Mouse (Mus musculus) frontal cortex, postnatal 25 days (tissue): Measurements from ENCODE around the gene Tgm6.
A peak's percentile ranks its signal among the peaks of the same experiment; 100 is the strongest.

Source experiments
- DNase-seq, 2 experiments: peaks; one replicate each; pipeline ENCODE4 v3.0.0; 2022; ENCODE audit warnings: low spot score in 2 of 2

Gene Tgm6

GRCm38 (mm10) chr2:130112116-130112515 is at the start of gene Tgm6:
Tgm6 (plus strand) TSS chr2:130112416.
- no peak for DNase-seq

- no peak for DNase-seq
Observed at GRCm38 (mm10) chr2:130068228-130068627, 44.0 kb upstream of the Tgm6 start.

GRCm38 (mm10) chr2:130070396-130070795 is 41.8 kb upstream of the Tgm6 start:
- DNase-seq, result no peak

DNA sequence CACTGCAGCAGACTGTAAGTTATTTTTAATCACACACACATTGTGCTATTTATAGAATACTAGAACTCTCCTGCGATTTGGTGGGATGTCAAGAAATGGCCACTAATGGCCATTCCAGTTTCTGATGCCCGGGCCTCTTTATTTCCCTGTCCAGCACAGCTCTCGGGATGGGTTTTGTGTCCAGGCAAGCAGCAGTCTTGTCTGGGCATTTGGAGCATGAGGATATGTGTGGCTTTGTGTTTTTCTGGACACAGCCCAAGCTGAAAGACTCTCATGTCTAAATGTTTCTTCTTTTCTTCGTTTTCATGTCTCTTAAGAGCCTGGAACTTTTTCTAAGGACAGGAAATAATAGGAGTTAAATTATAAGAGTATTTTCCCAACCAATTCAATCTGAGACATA is 588 bp downstream of the Tgm6 start:
- no peak for DNase-seq

GRCm38 (mm10) chr2:130113379-130113778 is 1.2 kb downstream of the Tgm6 start:
- no peak for DNase-seq

DNA sequence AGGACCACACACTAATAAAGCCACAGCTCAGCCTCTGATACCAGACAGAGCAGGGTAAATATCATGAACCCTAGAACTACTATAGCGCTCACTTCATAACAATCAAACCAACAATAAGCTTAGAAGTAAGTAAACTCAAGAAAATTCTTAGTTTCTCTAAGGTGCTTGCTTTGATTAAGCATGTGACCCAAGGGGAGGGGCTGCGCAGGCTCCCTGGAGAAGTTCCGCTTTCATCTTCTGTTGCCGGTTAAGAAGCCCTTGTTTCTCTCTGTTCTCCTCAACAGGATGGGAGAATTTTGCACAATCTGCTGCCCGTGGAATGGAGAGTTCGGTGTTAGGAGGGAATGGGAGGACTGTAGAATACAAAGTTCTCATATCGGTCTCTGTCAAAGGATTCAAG is 6.4 kb downstream of the Tgm6 start:
- no peak for DNase-seq

DNA sequence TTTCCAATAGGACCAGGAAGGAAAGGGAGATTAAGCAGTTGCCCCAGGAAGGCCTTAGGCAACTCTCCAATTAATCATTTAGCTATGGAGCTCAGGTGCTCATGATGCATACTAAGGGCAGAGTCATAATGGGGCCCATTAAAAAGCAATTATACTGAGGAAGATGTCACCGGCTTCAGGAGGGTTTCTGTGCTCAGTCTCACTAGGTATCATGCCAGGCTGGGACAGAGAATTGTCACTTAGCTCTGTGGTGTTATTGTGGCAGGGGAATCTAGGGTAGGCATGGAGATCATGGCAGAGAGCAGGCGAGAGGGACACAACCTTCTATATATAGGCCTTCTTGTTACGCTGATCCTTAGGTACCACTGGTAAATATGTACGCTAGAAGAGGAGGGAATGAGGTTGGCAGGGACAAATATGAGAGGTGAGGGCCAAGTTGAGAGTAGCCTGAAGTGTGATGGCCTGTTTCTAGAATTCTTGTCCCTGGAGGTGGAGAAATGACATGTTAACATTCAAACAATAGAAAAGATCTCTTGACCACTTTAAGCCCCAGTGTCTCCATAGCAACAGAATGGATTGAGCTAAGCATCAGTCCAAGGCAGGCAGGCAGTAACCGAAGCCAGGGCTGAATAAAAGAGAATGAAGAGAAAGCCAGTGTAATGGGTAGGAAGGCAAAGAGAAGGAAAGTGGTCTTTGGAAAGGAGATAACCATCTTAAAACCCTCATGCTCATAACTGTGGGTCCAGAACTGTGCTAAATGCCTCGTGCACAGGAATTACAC is 13.3 kb downstream of the Tgm6 start:
- no peak for DNase-seq

- no peak for DNase-seq
Observed at GRCm38 (mm10) chr2:130126073-130126472, 13.9 kb downstream of the Tgm6 start.

DNA sequence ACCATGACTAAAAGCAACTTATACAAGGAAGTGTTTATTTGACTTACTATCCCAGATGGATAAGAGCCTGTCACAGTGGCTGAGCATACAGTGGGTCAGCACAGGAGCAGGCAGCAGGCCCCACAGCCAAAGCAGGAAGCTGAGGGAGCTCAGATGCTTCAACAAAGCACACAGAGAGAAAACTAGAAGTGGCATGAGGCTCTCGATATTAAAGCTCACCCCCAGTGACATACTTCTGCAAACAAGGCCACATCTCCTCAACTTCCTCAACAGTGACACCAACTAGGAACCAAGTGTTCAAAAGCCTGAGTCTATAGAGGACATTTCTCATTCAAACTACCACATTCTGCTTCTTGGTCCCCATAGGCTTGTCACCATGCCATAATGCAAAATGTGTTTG is 17.5 kb downstream of the Tgm6 start:
- DNase-seq, result no peak

- DNase-seq, result no peak
Observed at GRCm38 (mm10) chr2:130143011-130143410, 30.8 kb downstream of the Tgm6 start.

- no peak for DNase-seq
Observed at GRCm38 (mm10) chr2:130144703-130145324, 32.6 kb downstream of the Tgm6 start.

- no peak for DNase-seq
Observed at GRCm38 (mm10) chr2:130146089-130146668, 34.0 kb downstream of the Tgm6 start.

GRCm38 (mm10) chr2:130155171-130155570 is 43.0 kb downstream of the Tgm6 start:
- no peak for DNase-seq

GRCm38 (mm10) chr2:130155851-130156250 is 43.6 kb downstream of the Tgm6 start:
- no peak for DNase-seq

DNA sequence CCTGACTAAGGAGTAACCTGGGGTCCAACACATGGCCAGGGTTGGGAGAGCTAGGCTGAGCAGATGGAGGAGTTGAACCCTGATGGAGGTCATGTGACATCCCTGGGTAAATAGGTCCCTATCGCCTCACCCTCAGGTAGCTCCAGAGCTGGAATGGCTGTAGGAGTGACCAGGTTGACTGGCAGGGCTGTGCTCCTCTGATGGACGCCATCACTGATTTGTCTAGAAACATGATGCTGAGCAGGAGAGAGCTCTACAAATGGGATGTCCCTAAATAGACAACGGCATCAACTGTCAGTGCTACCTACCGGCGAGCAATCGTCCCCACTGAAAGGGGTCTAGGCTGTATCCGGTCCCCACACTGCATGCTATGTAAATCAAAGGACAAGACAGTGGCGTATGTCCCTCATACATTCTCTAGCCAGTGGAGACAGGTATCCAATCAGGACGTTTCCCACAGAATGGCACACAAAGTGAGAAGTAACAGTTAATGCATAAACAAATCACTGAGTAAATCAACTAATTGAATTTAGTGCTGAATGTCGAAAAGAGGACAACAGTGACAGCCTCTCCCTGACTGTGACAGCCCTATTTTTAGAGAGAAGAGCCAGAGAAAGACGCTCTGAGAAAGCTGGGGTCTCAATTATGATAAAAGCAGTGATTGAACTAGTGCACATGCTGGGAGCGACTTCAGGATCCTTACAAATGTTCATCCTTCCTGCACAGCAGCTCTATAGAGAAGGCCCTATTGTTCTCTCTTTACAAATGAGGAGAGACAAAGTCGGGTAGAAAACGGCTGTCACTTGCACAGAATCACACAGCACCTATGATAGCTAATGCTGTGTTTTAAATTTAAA is 45.2 kb downstream of the Tgm6 start:
- no peak for DNase-seq

- no peak for DNase-seq
Observed at GRCm38 (mm10) chr2:130158088-130158437, 45.8 kb downstream of the Tgm6 start.

DNA sequence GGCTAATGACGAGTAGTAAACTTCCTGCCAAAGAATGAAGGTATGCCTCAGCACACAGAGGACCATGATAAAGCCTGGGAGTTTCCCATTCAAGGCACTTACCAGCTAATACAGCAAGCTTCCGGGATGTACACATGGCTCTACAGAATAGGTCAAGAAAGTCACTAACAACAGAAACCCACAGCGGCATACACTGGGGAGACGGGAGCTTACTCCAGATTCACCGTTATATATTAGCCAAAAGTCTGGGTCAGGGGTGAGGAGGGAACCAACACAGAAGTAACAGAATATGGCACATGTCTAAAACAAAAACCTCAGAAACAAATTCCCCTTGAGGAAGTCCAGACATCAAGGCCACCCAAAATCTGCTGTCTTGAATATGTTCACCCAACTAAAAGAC is 50.5 kb downstream of the Tgm6 start:
- no peak for DNase-seq

- peak in 1 of 2 experiments; percentile 24 for DNase-seq
Observed at GRCm38 (mm10) chr2:130166311-130167214, 54.3 kb downstream of the Tgm6 start.

- DNase-seq, result peak; percentile 39 to 43
Observed at GRCm38 (mm10) chr2:130167861-130168260, 55.6 kb downstream of the Tgm6 start.

DNA sequence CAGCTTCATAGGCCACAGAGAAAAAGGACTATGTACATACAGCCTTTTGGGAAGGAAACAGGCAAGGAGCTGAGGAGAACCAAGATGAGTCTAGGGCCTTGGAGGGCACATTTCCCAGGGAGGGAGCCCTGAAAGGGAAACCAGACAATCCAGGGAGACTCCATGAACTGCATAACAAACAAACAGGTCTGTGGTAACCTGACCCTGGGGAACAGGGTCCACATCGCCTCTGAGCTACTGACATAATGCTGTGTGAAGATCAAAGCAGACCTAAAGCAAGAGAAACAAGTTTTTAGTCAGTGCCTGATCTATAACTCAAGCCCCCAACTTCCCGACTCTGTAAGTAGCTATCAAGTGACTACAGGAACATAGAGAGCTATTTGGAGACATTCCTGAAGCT is 59.5 kb downstream of the Tgm6 start:
- DNase-seq, result no peak

DNA sequence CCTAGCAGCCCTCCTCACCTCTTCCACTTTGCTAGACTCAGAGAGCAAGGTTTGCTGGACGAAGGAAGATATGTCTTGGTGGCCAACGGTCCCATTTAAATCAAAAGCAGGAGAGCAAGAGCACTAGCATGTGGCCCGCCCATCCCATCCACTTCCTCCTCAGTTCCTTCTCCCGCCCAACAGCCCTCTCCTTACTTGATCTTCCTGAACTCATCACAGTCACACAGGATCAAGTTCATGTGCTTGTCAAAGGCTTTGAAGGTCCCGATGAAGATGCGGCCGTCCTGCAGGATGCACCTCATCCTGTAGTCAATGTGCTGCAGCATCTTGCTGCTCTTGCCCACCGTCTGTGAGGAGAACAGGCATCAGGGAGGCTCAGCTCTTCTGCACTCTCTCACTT is 64.6 kb downstream of the Tgm6 start:
- no peak for DNase-seq
